Mouse (Mus musculus) heart, embryonic 13.5 days (tissue): Measurements from ENCODE around the gene Mmab. TPM values are rescaled to one million over a fixed set of nuclear protein-coding genes. Genes with fewer than 3 reads are reported as not detected.

Source experiments
- ATAC-seq: fragments of 200-750 bp; cut with Nextera tagmentation; 2 replicates; pipeline ENCODE4 v1.8.0; 2017; ENCODE audit warnings: moderate TSS enrichment; ENCODE audit not compliant: insufficient number of reproducible peaks, low FRiP score, low TSS enrichment; ENCODE audit errors: extremely low read depth
- H3K27ac ChIP-seq: fragments of 300-500 bp; sonication (generic); replicated peaks from 2 replicates; pipeline ENCODE4 v1.5.1; 2015; ENCODE audit warnings: moderate library complexity, mild to moderate bottlenecking, inconsistent platforms
- H3K27me3 ChIP-seq: fragments of 300-500 bp; sonication (generic); replicated peaks from 2 replicates; pipeline ENCODE4 v1.6.1; 2015; ENCODE audit warnings: mild to moderate bottlenecking, inconsistent platforms
- H3K36me3 ChIP-seq: fragments of 300-500 bp; sonication (generic); 2 replicates; pipeline ENCODE4 v1.6.1; 2015; ENCODE audit warnings: mild to moderate bottlenecking, inconsistent platforms
- H3K4me1 ChIP-seq: fragments of 300-500 bp; sonication (generic); 2 replicates; pipeline ENCODE4 v1.6.1; 2015; ENCODE audit warnings: inconsistent platforms
- H3K4me2 ChIP-seq: fragments of 300-500 bp; sonication (generic); 2 replicates; pipeline ENCODE4 v1.6.1; 2015; ENCODE audit warnings: inconsistent platforms, mild to moderate bottlenecking, moderate library complexity
- H3K4me3 ChIP-seq: fragments of 300-500 bp; sonication (generic); 2 replicates; pipeline ENCODE4 v1.5.1; 2015; ENCODE audit warnings: moderate library complexity, mild to moderate bottlenecking, inconsistent platforms
- H3K9ac ChIP-seq: fragments of 300-500 bp; sonication (generic); 2 replicates; pipeline ENCODE4 v1.6.1; 2015; ENCODE audit warnings: inconsistent platforms, mild to moderate bottlenecking, moderate library complexity
- H3K9me3 ChIP-seq: fragments of 300-500 bp; sonication (generic); 2 replicates; pipeline ENCODE4 v1.6.1; 2016; ENCODE audit warnings: inconsistent platforms
- WGBS: fragments of 180-500 bp; shearing (Covaris S2); methylation state at CpG from one replicate; pipeline ENCODE4 v1.1.7; 2015; ENCODE audit warnings: mixed read lengths; 5-methylcytosine and 5-hydroxymethylcytosine counted together
- microRNA-seq: library from miRNA; unstranded; fragments of <30 nt; microRNA quantifications from one replicate; pipeline ENCODE4, GENCODE M21; 2016
- polyA plus RNA-seq: library from polyadenylated mRNA; unstranded; fragments of >200 nt; fragmentation: Nextera tagmentation; extraction: Ambion mirVana; gene quantifications from 2 replicates; pipeline ENCODE4 v1.2.1, GENCODE M21; 2015

The Mmab gene
- polyA plus RNA-seq, 1 experiment from 2014 or later: 24.4 TPM

DNA sequence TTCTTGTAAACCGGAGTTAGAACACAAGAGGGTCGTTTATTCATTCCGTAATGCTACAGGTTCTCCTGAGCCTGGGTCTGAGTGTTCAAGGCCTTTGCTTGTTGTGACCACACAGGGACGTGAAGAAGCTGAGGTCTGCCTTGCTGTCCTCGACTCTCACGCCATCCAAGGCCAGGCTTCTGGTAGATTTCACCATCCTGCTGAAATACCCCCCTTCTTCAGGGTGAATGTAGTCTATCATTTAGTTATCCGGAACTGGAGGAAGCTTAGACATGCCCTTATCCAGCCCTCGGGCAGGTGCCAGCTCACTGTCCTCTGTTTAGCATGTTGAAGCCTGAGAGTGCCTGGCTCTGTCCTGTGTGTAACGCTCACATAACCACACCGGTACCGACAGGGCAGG lies 35.0 kb downstream of the Mmab start:
- Histone ChIP-seq H3K4me3 (no peak overlapping the region), H3K27ac (no peak overlapping the region), H3K36me3 (peaks cover 93% of the 10 kb centered on the region), H3K27me3 (no peaks in the 10 kb centered on the region), H3K4me1 (peaks cover 22% of the 10 kb centered on the region), H3K9ac (no peak overlapping the region), H3K4me2 (no peak overlapping the region), H3K9me3 (no peaks in the 10 kb centered on the region)
- 88% methylated on average over 11 of the region's 11 CpGs for WGBS
- no peak for ATAC-seq

DNA sequence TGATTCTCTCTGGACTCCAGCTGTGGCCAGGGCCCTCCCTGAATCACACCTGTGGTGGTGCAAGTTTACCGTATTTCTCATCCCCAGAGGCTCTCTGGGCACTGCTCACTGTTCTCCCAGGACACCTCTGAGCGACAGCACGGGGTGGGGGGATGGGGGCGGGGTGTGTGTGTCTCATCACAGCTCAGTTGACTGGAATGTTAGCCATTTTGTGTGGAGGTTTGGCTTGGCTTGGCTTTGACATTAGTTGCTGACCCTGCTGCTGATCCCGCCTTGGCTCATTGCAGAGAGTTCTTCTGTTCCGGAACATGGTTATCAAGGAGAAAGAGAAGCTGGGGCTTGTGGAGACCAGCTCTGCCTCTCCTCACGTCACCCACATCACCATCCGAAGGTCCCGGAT lies 36.0 kb downstream of the Mmab start:
- H3K4me1 ChIP-seq: peaks cover 12% of the 10 kb centered on the region
- no peak overlapping the region for H3K4me3 ChIP-seq
- no peaks in the 10 kb centered on the region for H3K9me3 ChIP-seq
- WGBS: 75% methylated on average over 9 of the region's 9 CpGs
- no peak overlapping the region for H3K9ac ChIP-seq
- no peak overlapping the region for H3K4me2 ChIP-seq
- ATAC-seq: no peak
- no peaks in the 10 kb centered on the region for H3K27me3 ChIP-seq
- H3K27ac ChIP-seq: no peak overlapping the region
- peaks cover 100% of the 10 kb centered on the region for H3K36me3 ChIP-seq

DNA sequence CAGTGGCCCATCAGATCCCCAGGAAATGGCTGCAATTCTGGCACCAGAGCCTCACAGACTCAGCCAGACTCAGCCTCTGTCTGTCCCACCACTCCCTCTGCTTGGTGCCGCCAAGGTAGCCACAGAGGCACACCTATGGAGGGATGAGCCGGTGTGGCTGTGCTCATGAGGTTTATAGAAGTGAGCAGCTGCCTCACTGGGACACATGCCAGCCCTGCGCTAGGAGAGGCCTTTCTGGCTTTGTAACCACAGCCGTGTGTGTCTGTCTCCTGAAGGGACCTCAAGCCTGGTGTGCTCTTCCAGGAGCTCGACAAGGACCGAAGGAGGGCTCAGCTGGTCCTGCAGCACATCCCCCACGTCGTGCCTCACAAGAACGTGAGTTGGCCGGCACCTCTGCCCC lies 36.6 kb downstream of the Mmab start:
- ATAC-seq: no peak
- H3K4me1 ChIP-seq: peaks cover 7% of the 10 kb centered on the region
- H3K9ac ChIP-seq: no peak overlapping the region
- no peak overlapping the region for H3K4me2 ChIP-seq
- H3K27ac ChIP-seq: no peak overlapping the region
- H3K27me3 ChIP-seq: no peaks in the 10 kb centered on the region
- 89% methylated on average over 10 of the region's 10 CpGs for WGBS
- no peak overlapping the region for H3K4me3 ChIP-seq
- H3K36me3 ChIP-seq: peaks cover 100% of the 10 kb centered on the region
- H3K9me3 ChIP-seq: no peaks in the 10 kb centered on the region

DNA sequence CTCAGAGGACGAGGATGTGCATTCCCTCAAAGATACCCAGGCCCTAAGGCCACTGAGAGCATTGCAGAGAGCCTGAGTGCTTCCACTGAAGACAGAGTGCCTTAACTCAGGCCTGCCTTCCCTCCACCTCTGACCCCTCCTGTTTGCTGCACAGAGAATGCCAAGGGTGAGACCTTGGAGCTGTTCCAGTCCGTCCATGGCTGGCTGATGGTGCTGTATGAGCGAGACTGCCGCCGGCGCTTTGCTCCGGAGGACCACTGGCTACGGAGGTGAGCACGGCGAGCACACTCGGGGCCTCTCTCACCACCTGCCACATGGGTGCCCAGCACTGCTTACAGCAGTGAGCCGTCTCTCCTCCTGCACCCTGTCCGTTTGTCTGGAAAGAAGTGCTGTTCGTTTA lies 37.3 kb downstream of the Mmab start:
- Histone ChIP-seq H3K4me2 (no peak overlapping the region), H3K4me1 (no peaks in the 10 kb centered on the region), H3K9me3 (no peaks in the 10 kb centered on the region), H3K27me3 (no peaks in the 10 kb centered on the region), H3K9ac (no peak overlapping the region), H3K27ac (no peak overlapping the region), H3K36me3 (peaks cover 100% of the 10 kb centered on the region), H3K4me3 (no peak overlapping the region)
- no peak for ATAC-seq
- 86% methylated on average over 14 of the region's 14 CpGs for WGBS

DNA sequence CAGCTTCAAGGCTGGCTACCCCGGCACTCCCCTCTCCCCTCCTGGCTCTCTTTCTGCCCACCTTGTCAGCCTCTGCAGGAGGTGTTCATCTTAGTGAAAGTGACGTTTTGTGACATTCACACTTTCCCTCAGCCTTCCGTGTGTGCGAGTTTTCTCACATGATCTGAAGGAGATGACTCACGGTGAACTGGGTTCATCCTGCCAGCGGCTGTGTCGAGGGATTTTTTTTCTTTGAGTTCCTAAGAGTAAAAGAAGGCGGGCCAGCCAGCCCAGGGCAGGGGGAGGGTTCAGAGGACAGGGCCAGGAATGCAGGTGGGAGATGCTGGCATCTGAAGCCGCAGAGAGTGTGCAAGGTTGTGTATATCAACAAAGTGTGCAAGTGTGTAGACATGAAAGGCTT lies 50.7 kb downstream of the Mmab start:
- no peaks in the 10 kb centered on the region for H3K27me3 ChIP-seq
- no peaks in the 10 kb centered on the region for H3K9me3 ChIP-seq
- H3K27ac ChIP-seq: no peak overlapping the region
- no peak overlapping the region for H3K4me2 ChIP-seq
- ATAC-seq: no peak
- peaks cover 95% of the 10 kb centered on the region for H3K36me3 ChIP-seq
- H3K9ac ChIP-seq: no peak overlapping the region
- no peaks in the 10 kb centered on the region for H3K4me1 ChIP-seq
- no peak overlapping the region for H3K4me3 ChIP-seq
- WGBS: 82% methylated on average over 9 of the region's 9 CpGs

DNA sequence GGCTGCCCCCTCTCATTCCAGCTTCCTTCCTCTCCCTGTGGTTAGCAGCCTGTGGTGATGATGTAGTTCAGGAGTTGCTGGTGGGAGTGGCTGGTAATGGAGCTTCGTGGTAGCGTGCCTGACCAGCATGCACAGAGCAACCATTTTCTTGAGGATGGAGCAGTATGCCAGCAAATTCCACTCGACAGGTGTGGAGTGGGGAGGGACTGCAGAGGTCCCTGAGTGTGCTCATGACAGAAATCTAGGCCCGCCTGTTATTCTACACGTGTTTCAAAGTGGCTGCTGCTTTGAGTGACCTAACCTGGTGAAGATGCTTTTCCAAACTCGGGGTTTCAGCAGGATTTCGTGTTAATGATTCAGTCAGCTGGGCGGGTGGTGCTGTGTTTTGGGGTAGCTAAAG lies 59.4 kb downstream of the Mmab start:
- Histone ChIP-seq H3K4me3 (no peak overlapping the region), H3K9me3 (no peaks in the 10 kb centered on the region), H3K27me3 (no peaks in the 10 kb centered on the region), H3K9ac (no peak overlapping the region), H3K27ac (no peak overlapping the region), H3K4me2 (no peak overlapping the region), H3K4me1 (peaks cover 25% of the 10 kb centered on the region), H3K36me3 (peaks cover 64% of the 10 kb centered on the region)
- no peak for ATAC-seq
- WGBS: 89% methylated on average over 8 of the region's 8 CpGs

DNA sequence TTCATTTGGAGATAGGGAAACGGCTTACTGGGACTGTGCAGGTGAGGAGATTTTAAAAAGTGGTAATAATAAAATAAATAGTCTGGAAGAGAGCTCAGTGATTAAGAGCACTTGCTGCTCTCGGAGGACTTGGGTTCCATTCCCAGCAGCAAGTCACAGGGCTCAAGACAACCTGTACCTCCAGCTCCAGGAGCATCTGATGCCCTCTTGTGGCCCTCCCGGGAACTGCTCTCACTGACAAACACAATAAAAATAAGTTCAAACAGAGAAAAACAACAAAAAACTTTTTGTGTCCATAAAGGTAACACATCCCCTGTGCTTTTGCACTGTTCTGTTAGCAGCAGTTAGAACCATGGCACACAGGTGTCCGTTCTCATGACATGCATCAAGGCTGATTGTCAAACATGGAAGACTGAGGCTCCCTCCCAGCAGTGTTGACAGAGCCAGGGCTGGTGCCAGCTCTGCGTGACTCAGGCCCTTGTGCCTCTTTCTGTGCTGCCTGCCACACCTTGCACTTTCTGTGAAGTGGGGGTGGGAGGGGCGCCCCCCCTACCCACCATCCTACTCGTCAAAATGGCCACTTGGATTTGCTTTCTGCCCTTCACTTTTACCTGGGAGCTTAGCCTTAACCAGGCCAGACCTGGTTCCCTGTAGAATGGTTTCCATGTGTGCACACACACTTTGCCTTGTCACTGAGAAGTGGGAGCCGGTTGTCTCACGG lies 60.5 kb downstream of the Mmab start:
- Histone ChIP-seq H3K9me3 (no peaks in the 10 kb centered on the region), H3K4me2 (no peak overlapping the region), H3K27me3 (no peaks in the 10 kb centered on the region), H3K9ac (no peak overlapping the region), H3K4me3 (no peak overlapping the region), H3K36me3 (peaks cover 53% of the 10 kb centered on the region), H3K4me1 (peaks cover 36% of the 10 kb centered on the region), H3K27ac (no peak overlapping the region)
- 72% methylated on average over 9 of the region's 9 CpGs for WGBS
- ATAC-seq: no peak

Small RNA genes lying within 50 kb of the gene (microRNA-seq; reads per million reads assigned to microRNA genes)
- not detected for gene Mir7027

Other genes with a start within 250 kb of the Mmab start
- not detected in 2 replicates for gene Foxn4, start 170.3 kb downstream of the Mmab start, polyA plus RNA-seq
- 0.68 and 0.86 TPM in 2 replicates for gene Myo1h, start 154.9 kb downstream of the Mmab start, polyA plus RNA-seq
- gene Kctd10, start 63.6 kb downstream of the Mmab start, polyA plus RNA-seq: 87.9 and 93.7 TPM in 2 replicates
- gene Ube3b, start 63.5 kb downstream of the Mmab start, polyA plus RNA-seq: 37.6 and 41.1 TPM in 2 replicates
- gene Mvk, start 209 bp upstream of the Mmab start, polyA plus RNA-seq: 20.1 and 21.0 TPM in 2 replicates
- gene Fam222a, start 124.0 kb upstream of the Mmab start, polyA plus RNA-seq: 0.59 and 0.79 TPM in 2 replicates
- 0.71 and 0.83 TPM in 2 replicates for gene Trpv4, start 214.4 kb upstream of the Mmab start, polyA plus RNA-seq
- gene Gltp, start 246.9 kb upstream of the Mmab start, polyA plus RNA-seq: 50.5 and 50.8 TPM in 2 replicates